Mouse (Mus musculus): ENCODE data around the gene Mmp24. TPM values are rescaled to one million over a fixed set of nuclear protein-coding genes. Genes with fewer than 3 reads are reported as not detected.

Gene Mmp24
- total RNA-seq, 1 experiment from 2014 or later: 0.10 TPM

DNA sequence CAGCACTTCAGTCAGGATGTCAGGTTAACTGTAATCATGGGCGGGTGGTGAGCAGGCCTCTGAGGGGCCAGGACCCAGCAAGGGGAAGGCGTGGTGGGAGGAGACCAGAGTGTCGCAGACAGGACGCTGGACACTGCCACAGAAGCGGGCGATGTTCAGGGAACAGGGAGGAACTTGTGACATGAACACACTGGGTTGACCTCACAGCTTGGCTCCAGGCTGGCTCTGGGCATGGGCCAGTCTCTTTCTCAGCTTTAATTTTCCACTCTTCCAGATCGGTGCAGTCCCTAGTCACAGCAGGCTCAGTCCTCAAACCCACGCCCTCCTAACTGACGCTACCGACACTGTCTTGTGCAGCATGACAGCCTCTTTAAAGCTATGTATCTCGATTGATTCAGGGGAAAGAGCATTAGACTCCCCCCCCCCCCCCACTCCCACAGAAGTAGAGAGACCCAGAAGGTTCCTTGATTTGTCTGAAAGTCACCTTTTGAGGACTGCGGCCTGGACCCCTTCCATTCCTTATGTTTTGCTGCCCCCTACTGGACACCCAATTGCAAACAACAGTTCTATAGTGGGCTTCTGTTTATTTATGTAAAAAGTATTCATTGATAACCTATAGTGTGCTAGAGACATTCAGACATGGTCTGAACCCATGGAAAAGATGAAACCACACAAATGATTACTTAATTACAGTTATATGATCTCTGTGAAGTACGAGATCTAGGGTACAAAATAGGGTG is 10.3 kb upstream of the Mmp24 start:
- ATAC-seq (replicated peaks in 1 of 2; ENCODE audit: insufficient read depth in 1 of 2, low FRiP score in 2 of 2, low TSS enrichment in 1 of 2, low read depth in 1 of 2, poor library complexity in 2 of 2, severe bottlenecking in 2 of 2): peak; percentile 56 to 72; a peak in 3 of 4 replicates

DNA sequence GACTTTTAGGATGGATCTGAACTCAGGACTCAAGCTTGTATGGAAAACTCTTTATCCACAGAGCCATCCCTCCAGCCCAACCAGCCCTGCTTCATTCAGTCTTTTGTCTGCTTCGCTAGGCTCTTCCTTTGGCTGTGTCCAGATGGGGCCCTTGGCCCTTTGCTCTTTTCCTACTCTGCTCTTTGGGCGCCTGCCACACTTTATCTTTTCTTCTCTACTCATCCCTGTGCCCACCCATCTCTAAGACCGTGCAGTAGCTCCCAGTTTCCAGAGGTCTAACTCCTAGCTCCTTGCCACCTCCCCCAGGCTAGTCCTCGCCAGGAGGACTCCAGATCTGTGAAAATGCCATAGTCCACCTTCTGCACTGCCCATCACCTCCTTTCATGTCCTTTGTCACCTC is 1.5 kb upstream of the Mmp24 start:
- no peak for ATAC-seq (replicated peaks in 1 of 2; ENCODE audit: insufficient read depth in 1 of 2, low FRiP score in 2 of 2, low TSS enrichment in 1 of 2, low read depth in 1 of 2, poor library complexity in 2 of 2, severe bottlenecking in 2 of 2)

- ATAC-seq (replicated peaks in 1 of 2; ENCODE audit: insufficient read depth in 1 of 2, low FRiP score in 2 of 2, low TSS enrichment in 1 of 2, low read depth in 1 of 2, poor library complexity in 2 of 2, severe bottlenecking in 2 of 2): no peak
These were observed 748 bp upstream of the Mmp24 start for GRCm38 (mm10) chr2:155774261-155774926.

DNA sequence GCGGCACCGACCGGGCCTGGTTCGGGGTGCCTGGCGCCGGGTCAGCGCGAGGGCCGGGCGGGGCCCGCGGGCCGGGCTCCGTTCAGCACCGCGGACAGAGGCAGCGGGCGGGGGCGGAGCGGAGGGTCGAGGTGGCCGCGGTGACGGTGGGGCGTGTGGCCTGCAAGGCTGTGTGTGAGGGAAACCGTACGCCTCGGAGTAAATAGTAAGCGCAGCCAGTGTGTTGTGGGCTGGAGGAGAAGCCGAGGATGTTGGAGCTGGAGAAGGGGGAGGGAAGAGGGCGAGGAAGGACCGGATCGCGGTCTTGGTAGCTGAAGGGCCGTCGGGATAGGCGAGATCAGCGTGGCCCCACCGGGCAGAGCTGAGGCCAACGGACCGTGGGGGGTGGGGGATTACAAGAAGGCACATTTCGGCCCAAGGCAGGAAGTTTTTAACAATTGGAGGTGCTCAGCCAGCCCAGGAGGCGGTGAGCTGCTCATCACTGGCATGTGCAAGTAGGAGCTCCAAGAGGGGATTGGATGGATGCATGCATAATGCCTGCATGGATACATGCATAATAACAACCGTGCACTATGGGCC is 632 bp downstream of the Mmp24 start:
- peak; percentile 23 to 84; a peak in 3 of 4 replicates for ATAC-seq (replicated peaks in 1 of 2; ENCODE audit: insufficient read depth in 1 of 2, low FRiP score in 2 of 2, low TSS enrichment in 1 of 2, low read depth in 1 of 2, poor library complexity in 2 of 2, severe bottlenecking in 2 of 2)

DNA sequence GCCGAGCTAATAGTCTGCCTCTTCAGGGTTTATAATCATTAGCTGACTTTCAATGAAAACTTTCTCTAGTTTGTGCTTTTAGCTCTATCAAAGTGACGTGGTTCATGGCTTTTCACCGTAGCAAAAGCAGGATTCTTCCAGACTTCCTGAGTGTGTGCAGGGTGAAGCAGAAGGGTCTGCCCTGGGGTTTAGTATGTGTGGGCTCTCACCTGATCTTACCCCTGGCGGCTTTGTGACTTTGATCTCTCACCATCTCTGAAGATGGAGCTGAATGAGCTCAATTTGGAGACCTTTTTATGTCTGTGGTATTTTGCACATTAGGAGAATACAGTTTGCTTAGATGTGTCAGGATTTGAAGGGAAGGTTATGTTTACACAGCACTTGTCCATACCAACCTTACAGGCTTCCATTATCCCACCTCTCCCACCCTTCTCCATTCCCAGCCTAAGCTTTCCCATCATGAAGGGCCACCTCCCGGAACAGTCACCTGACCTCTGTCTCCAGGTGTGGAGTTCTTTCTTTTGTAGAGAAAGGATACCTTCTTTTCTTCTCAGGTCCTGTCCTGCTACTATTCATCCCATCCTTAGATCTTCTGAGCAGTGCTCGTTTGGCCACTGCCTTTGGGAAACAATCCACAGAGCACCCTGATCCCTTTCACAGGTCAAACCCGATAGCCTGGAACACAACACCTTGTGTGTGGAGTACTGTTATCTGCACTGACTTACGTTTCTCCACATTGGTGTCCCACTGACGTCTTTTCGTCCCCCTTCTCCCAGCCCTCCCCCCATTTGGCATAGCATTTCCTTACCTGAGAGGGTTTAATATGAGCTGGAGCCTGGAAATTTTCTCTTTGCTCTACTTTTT is 1.9 kb downstream of the Mmp24 start:
- no peak for ATAC-seq (replicated peaks in 1 of 2; ENCODE audit: insufficient read depth in 1 of 2, low FRiP score in 2 of 2, low TSS enrichment in 1 of 2, low read depth in 1 of 2, poor library complexity in 2 of 2, severe bottlenecking in 2 of 2)

GRCm38 (mm10) chr2:155777688-155777985 is 2.5 kb downstream of the Mmp24 start:
- no peak for ATAC-seq (replicated peaks in 1 of 2; ENCODE audit: insufficient read depth in 1 of 2, low FRiP score in 2 of 2, low TSS enrichment in 1 of 2, low read depth in 1 of 2, poor library complexity in 2 of 2, severe bottlenecking in 2 of 2)

DNA sequence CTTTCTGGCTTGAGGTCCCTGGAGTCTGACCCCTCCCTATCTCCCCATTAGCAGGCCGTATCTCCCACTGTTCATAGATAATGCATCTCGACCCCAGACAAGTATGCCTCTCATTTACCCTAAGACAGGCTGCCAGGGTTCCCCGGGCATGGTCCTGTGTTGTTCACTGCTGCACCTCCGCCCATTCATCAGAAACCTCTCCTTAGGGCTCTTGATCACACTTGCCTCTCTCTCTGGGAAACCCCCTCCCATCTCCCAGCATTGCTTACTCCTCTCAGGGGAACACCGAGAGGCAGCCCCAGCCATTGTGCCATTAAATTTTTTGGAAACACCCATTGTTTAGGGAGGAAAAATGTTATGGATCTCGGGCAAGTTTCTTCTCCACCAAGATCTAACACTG is 2.9 kb downstream of the Mmp24 start:
- no peak for ATAC-seq (replicated peaks in 1 of 2; ENCODE audit: insufficient read depth in 1 of 2, low FRiP score in 2 of 2, low TSS enrichment in 1 of 2, low read depth in 1 of 2, poor library complexity in 2 of 2, severe bottlenecking in 2 of 2)

- no peak for ATAC-seq (replicated peaks in 1 of 2; ENCODE audit: insufficient read depth in 1 of 2, low FRiP score in 2 of 2, low TSS enrichment in 1 of 2, low read depth in 1 of 2, poor library complexity in 2 of 2, severe bottlenecking in 2 of 2)
These were observed 3.9 kb downstream of the Mmp24 start for GRCm38 (mm10) chr2:155779066-155779465.

DNA sequence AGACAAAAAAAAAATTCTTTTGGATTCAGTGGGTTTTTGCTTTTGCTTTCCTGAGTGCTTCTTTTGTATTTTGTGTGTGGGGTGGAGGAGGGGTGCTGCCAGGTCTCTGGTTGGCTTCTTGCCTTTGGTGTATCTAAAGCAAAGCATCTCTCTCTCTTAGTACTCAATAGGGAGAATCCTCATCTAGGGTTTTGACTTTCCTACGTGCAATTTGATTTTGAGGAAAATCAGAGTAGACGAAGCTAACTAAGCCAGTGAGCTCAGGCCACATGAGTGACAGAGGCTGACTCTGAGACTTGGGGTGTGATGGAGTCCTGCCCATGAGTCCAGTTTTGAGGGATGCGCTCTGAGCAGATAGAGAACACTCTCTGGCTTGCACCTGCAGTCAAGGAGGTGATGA is 4.4 kb downstream of the Mmp24 start:
- no peak for ATAC-seq (replicated peaks in 1 of 2; ENCODE audit: insufficient read depth in 1 of 2, low FRiP score in 2 of 2, low TSS enrichment in 1 of 2, low read depth in 1 of 2, poor library complexity in 2 of 2, severe bottlenecking in 2 of 2)

DNA sequence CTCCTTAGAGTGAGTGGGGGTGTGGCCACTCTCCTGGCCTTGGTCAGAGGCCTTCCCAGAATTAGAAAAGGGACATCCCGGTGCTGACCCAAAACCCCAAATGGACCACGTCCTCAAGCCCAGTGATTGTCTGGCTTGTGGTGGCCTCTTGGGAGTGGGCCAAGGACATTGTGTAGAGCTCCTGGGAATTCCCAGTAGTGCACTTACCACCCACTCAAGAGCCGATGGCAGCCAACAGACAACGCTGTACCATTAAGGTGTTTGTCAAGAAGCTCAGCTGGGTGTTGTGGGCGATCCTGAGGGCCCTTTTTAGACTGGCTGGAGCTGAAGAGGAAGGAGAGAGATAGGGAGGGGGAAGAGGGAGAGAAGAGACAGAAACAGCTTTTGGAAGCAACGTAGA is 9.4 kb downstream of the Mmp24 start:
- ATAC-seq (replicated peaks in 1 of 2; ENCODE audit: insufficient read depth in 1 of 2, low FRiP score in 2 of 2, low TSS enrichment in 1 of 2, low read depth in 1 of 2, poor library complexity in 2 of 2, severe bottlenecking in 2 of 2): no peak

DNA sequence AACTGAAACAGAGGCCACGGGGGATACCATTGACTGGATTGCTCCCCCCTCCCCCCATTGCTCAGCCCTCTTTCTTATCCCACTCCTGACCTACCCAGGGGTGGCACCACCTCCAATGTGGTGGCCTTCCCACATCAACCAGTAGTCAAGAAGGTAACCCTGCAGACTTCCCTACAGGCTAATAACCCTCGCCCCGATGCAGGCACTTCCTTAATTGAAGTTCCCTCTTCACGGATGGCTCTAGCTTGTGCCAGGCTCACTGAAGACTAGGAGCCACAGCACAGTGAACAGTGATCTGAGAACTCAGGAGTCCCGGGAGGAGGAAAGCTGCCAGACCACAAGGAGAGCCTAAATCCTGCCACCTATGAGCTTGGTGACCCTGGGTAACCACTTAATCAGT is 11.8 kb downstream of the Mmp24 start:
- peak; percentile 27 to 48; a peak in 1 of 4 replicates for ATAC-seq (replicated peaks in 1 of 2; ENCODE audit: insufficient read depth in 1 of 2, low FRiP score in 2 of 2, low TSS enrichment in 1 of 2, low read depth in 1 of 2, poor library complexity in 2 of 2, severe bottlenecking in 2 of 2)

GRCm38 (mm10) chr2:155787949-155788931 is 13.1 kb downstream of the Mmp24 start:
- ATAC-seq (replicated peaks in 1 of 2; ENCODE audit: insufficient read depth in 1 of 2, low FRiP score in 2 of 2, low TSS enrichment in 1 of 2, low read depth in 1 of 2, poor library complexity in 2 of 2, severe bottlenecking in 2 of 2): no peak

- ATAC-seq (replicated peaks in 1 of 2; ENCODE audit: insufficient read depth in 1 of 2, low FRiP score in 2 of 2, low TSS enrichment in 1 of 2, low read depth in 1 of 2, poor library complexity in 2 of 2, severe bottlenecking in 2 of 2): peak; percentile 55 to 69; a peak in 3 of 4 replicates
These were observed 17.8 kb downstream of the Mmp24 start for GRCm38 (mm10) chr2:155792899-155793298.

GRCm38 (mm10) chr2:155794674-155795445 is 19.7 kb downstream of the Mmp24 start:
- ATAC-seq (replicated peaks in 1 of 2; ENCODE audit: insufficient read depth in 1 of 2, low FRiP score in 2 of 2, low TSS enrichment in 1 of 2, low read depth in 1 of 2, poor library complexity in 2 of 2, severe bottlenecking in 2 of 2): no peak

DNA sequence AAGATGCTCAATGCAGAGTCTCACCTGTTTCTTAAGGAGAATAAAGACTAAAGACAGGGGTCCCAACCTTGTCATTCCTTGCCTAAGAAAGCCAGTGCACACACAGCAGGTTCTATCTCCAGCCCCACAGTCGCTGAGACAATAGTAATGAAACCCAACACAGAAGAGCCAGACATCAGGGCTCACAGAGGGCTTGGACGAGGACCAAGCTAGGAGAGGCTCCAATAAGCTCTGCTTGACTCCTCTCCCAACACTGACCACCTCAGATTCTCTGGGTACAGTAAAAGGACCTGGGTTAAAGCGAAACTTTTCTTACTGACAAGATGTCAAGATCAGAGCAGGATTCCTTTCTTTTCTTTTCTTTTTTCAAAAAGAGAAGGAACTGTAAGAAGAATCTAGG is 23.5 kb downstream of the Mmp24 start:
- no peak for ATAC-seq (replicated peaks in 1 of 2; ENCODE audit: insufficient read depth in 1 of 2, low FRiP score in 2 of 2, low TSS enrichment in 1 of 2, low read depth in 1 of 2, poor library complexity in 2 of 2, severe bottlenecking in 2 of 2)

GRCm38 (mm10) chr2:155802761-155803160 is 27.6 kb downstream of the Mmp24 start:
- 0 out of 4 replicates have a peak, but pooled peaks of 1 of the 2 experiments have one; percentile 20 for ATAC-seq (replicated peaks in 1 of 2; ENCODE audit: insufficient read depth in 1 of 2, low FRiP score in 2 of 2, low TSS enrichment in 1 of 2, low read depth in 1 of 2, poor library complexity in 2 of 2, severe bottlenecking in 2 of 2)

Data from hematopoietic stem cell, adult 5-6 weeks (primary cell).